Comparison of ENCODE assay signal across 24 mouse cellular contexts in genomic region chr15:38589675-38590074, GRCm38 (mm10).
"Had no signal": no experiment of that assay in that cellular context is flagged by ENCODE, and none has a peak within 500 bp of the region (broad histone marks: within the 10 kb centered on the region; RNA-seq: fewer than 3 reads in every experiment).

No protein-coding gene starts in this region.

- DNase-seq: forebrain, postnatal 0 days; gastrocnemius, postnatal 14 days; gastrocnemius, postnatal 36 days; heart, adult 11 months; heart, adult 2 months; heart, postnatal 10 days; heart, postnatal 4 days; kidney, adult 18-20 months; kidney, adult 8-10 months; kidney, postnatal 10 days; kidney, postnatal 25 days; kidney, postnatal 4 days had no signal

- H3K9me3 ChIP-seq: hindbrain, embryonic 10.5 days; hindbrain, embryonic 12.5 days; intestine, embryonic 15.5 days; limb, embryonic 10.5 days; limb, embryonic 12.5 days had no signal

- H3K4me2 ChIP-seq: heart, embryonic 12.5 days; hindbrain, embryonic 12.5 days; hindbrain, embryonic 14.5 days; intestine, embryonic 15.5 days; limb, embryonic 12.5 days had no signal

- H3K4me1 ChIP-seq: hindbrain, embryonic 12.5 days; intestine, embryonic 15.5 days; limb, embryonic 12.5 days had no signal

- H3K9ac ChIP-seq: forebrain, postnatal 0 days; heart, embryonic 12.5 days; hindbrain, embryonic 12.5 days; hindbrain, embryonic 14.5 days; intestine, embryonic 15.5 days; limb, embryonic 12.5 days had no signal

- H3K27me3 ChIP-seq: hindbrain, embryonic 12.5 days; intestine, embryonic 15.5 days; limb, embryonic 12.5 days had no signal

- H3K36me3 ChIP-seq: heart, embryonic 12.5 days; hindbrain, embryonic 10.5 days; hindbrain, embryonic 12.5 days; intestine, embryonic 15.5 days; limb, embryonic 10.5 days; limb, embryonic 12.5 days had no signal

- ATAC-seq: forebrain, postnatal 0 days; hindbrain, embryonic 16.5 days; inflammation-experienced regulatory T-cells, adult 6 months; intestine, embryonic 15.5 days; intestine, postnatal 0 days had no signal

- H3K4me3 ChIP-seq: heart, adult 2 months; heart, embryonic 12.5 days; hindbrain, embryonic 10.5 days; hindbrain, embryonic 12.5 days; intestine, embryonic 15.5 days; layer of hippocampus, adult 2 months; left cerebral cortex, adult 2 months; limb, embryonic 10.5 days; limb, embryonic 12.5 days had no signal

- H3K27ac ChIP-seq: heart, adult 2 months; hindbrain, embryonic 10.5 days; hindbrain, embryonic 12.5 days; hindbrain, embryonic 14.5 days; intestine, embryonic 15.5 days; layer of hippocampus, adult 2 months; left cerebral cortex, adult 2 months; limb, embryonic 10.5 days; limb, embryonic 12.5 days had no signal
